ENCODE assay signal across 13 mouse cellular contexts in genomic region chr8:120413626-120413988, GRCm38 (mm10).
A peak's percentile ranks its signal among the peaks of the same experiment; 100 is the strongest.
DNase-seq lines count a peak whose midpoint lies in the region; ATAC-seq and TF ChIP-seq lines count a peak whose summit lies in the region.
"Had no signal": no experiment of that assay in that cellular context is flagged by ENCODE, and none has a peak within 500 bp of the region (broad histone marks: within the 10 kb centered on the region; RNA-seq: fewer than 3 reads in every experiment).

No protein-coding gene starts in this region.

- no peak for DNase-seq in left cerebral cortex, adult 2 months (ENCODE audit: extremely low spot score in 1 of 2, low spot score in 2 of 2)
- no peak for DNase-seq in left cerebral cortex, postnatal 10 days (ENCODE audit: extremely low spot score in 1 of 2, low spot score in 2 of 2)
- DNase-seq in stomach, postnatal 0 days (ENCODE audit: low spot score) = no peak
- no peak for DNase-seq in frontal cortex, postnatal 25 days (ENCODE audit: low spot score in 2 of 2)
- DNase-seq: adrenal gland, postnatal 25 days; gastrocnemius, postnatal 36 days; kidney, adult 18-20 months; kidney, postnatal 36 days had no signal

- intact Hi-C loops in left cerebral cortex, adult 2 months (cut with DNase I) = loop anchor here (1.0 kb wide), 1 partner anchor 30 kb away; no protein-coding TSS in a partner anchor
- intact Hi-C loops in left cerebral cortex, postnatal 10 days (cut with DNase I) = no loop called here

- H3K4me2 ChIP-seq in forebrain, embryonic 15.5 days (replicated peaks) = no peak overlapping the region
- H3K4me2 ChIP-seq in hindbrain, embryonic 15.5 days = no peak overlapping the region
- no peak overlapping the region for H3K4me2 ChIP-seq in neural tube, embryonic 14.5 days (ENCODE audit: low read depth, low read length)
- H3K4me2 ChIP-seq in stomach, postnatal 0 days (replicated peaks; ENCODE audit: low read depth) = no peak overlapping the region
- H3K4me2 ChIP-seq: limb, embryonic 15.5 days; lung, embryonic 15.5 days had no signal

- peaks cover 95% of the 10 kb centered on the region for H3K4me1 ChIP-seq in forebrain, embryonic 15.5 days
- H3K4me1 ChIP-seq in hindbrain, embryonic 15.5 days (replicated peaks) = peaks cover 87% of the 10 kb centered on the region
- H3K4me1 ChIP-seq in neural tube, embryonic 14.5 days (ENCODE audit: control insufficient read depth, insufficient read depth, low read length) = peaks cover 67% of the 10 kb centered on the region
- H3K4me1 ChIP-seq in stomach, postnatal 0 days (replicated peaks; ENCODE audit: control insufficient read depth, insufficient read depth) = peaks cover 23% of the 10 kb centered on the region

- H3K36me3 ChIP-seq in forebrain, embryonic 15.5 days = no peaks in the 10 kb centered on the region
- no peaks in the 10 kb centered on the region for H3K36me3 ChIP-seq in hindbrain, embryonic 15.5 days
- H3K36me3 ChIP-seq in neural tube, embryonic 14.5 days (ENCODE audit: control insufficient read depth, insufficient read depth, low read length) = no peaks in the 10 kb centered on the region
- no peaks in the 10 kb centered on the region for H3K36me3 ChIP-seq in stomach, postnatal 0 days (ENCODE audit: control insufficient read depth, insufficient read depth, low read length)
- H3K36me3 ChIP-seq: limb, embryonic 15.5 days; lung, embryonic 15.5 days had no signal

- TF ChIP-seq EP300 in stomach, postnatal 0 days (optimal IDR thresholded peaks at IDR 0.05) = no peak

- no peak overlapping the region for H3K4me3 ChIP-seq in left cerebral cortex, adult 2 months
- H3K4me3 ChIP-seq in forebrain, embryonic 15.5 days = no peak overlapping the region
- no peak overlapping the region for H3K4me3 ChIP-seq in hindbrain, embryonic 15.5 days
- no peak overlapping the region for H3K4me3 ChIP-seq in neural tube, embryonic 14.5 days (ENCODE audit: low read depth, low read length)
- H3K4me3 ChIP-seq in stomach, postnatal 0 days (ENCODE audit: low read depth, low read length) = no peak overlapping the region
- H3K4me3 ChIP-seq: limb, embryonic 15.5 days; lung, embryonic 15.5 days had no signal

- no peak for ATAC-seq in forebrain, embryonic 15.5 days (replicated peaks)
- no peak for ATAC-seq in hindbrain, embryonic 15.5 days (ENCODE audit: low FRiP score, low read depth)
- ATAC-seq in neural tube, embryonic 14.5 days (ENCODE audit: low read depth) = no peak
- ATAC-seq in stomach, postnatal 0 days (ENCODE audit: low FRiP score, low TSS enrichment) = no peak

- 38% methylated on average over 6 of the region's 6 CpGs for WGBS in forebrain, embryonic 15.5 days
- WGBS in hindbrain, embryonic 15.5 days = 54% methylated on average over 6 of the region's 6 CpGs
- WGBS in neural tube, embryonic 14.5 days = 44% methylated on average over 6 of the region's 6 CpGs
- 83% methylated on average over 6 of the region's 6 CpGs for WGBS in stomach, postnatal 0 days

- H3K9ac ChIP-seq in forebrain, embryonic 15.5 days (replicated peaks) = no peak overlapping the region
- H3K9ac ChIP-seq in hindbrain, embryonic 15.5 days = no peak overlapping the region
- H3K9ac ChIP-seq in neural tube, embryonic 14.5 days (replicated peaks; ENCODE audit: low read depth, low read length) = no peak overlapping the region
- H3K9ac ChIP-seq in stomach, postnatal 0 days (ENCODE audit: low read length) = no peak overlapping the region
- H3K9ac ChIP-seq: limb, embryonic 15.5 days; lung, embryonic 15.5 days had no signal

- peak overlapping the region; percentile 74 for H3K27ac ChIP-seq in left cerebral cortex, adult 2 months
- peak overlapping the region; percentile 78 for H3K27ac ChIP-seq in forebrain, embryonic 15.5 days (replicated peaks)
- peak overlapping the region; percentile 74; the same call in 1 of the 2 replicates for H3K27ac ChIP-seq in hindbrain, embryonic 15.5 days (replicated peaks)
- peak overlapping the region; percentile 70 for H3K27ac ChIP-seq in neural tube, embryonic 14.5 days (ENCODE audit: low read depth, low read length)
- H3K27ac ChIP-seq in stomach, postnatal 0 days (replicated peaks) = no peak overlapping the region
- H3K27ac ChIP-seq: limb, embryonic 15.5 days; lung, embryonic 15.5 days had no signal

- no peak for TF ChIP-seq CTCF in left cerebral cortex, adult 2 months (IDR thresholded peaks at IDR 0.05)
- TF ChIP-seq CTCF in stomach, postnatal 0 days (IDR thresholded peaks at IDR 0.05; ENCODE audit: low read depth) = no peak

- H3K9me3 ChIP-seq in forebrain, embryonic 15.5 days = no peaks in the 10 kb centered on the region
- no peaks in the 10 kb centered on the region for H3K9me3 ChIP-seq in hindbrain, embryonic 15.5 days
- no peaks in the 10 kb centered on the region for H3K9me3 ChIP-seq in neural tube, embryonic 14.5 days (ENCODE audit: control insufficient read depth, low read length)
- no peaks in the 10 kb centered on the region for H3K9me3 ChIP-seq in stomach, postnatal 0 days (ENCODE audit: control insufficient read depth, low read length)
- H3K9me3 ChIP-seq: limb, embryonic 15.5 days; lung, embryonic 15.5 days had no signal

- no peaks in the 10 kb centered on the region for H3K27me3 ChIP-seq in forebrain, embryonic 15.5 days
- no peaks in the 10 kb centered on the region; the same call in 1 of the 2 replicates for H3K27me3 ChIP-seq in hindbrain, embryonic 15.5 days
- no peaks in the 10 kb centered on the region for H3K27me3 ChIP-seq in neural tube, embryonic 14.5 days (ENCODE audit: control insufficient read depth, insufficient read depth, low read length)
- no peaks in the 10 kb centered on the region for H3K27me3 ChIP-seq in stomach, postnatal 0 days (ENCODE audit: control insufficient read depth, insufficient read depth, low read length)
- H3K27me3 ChIP-seq: limb, embryonic 15.5 days; lung, embryonic 15.5 days had no signal
